Mouse (Mus musculus): ENCODE measurements at regions not wholly inside any gene's neighbourhood (a gene's known extent, or its start where the extent isn't known, plus 50 kb on each side); places are given as distances from the start of the nearest gene placed in this dataset.
"Not testable (repeated sequence)": the region's sequence is repeated elsewhere in the genome, so short reads cannot be mapped to it uniquely, and the experiment has no call there.

DNA sequence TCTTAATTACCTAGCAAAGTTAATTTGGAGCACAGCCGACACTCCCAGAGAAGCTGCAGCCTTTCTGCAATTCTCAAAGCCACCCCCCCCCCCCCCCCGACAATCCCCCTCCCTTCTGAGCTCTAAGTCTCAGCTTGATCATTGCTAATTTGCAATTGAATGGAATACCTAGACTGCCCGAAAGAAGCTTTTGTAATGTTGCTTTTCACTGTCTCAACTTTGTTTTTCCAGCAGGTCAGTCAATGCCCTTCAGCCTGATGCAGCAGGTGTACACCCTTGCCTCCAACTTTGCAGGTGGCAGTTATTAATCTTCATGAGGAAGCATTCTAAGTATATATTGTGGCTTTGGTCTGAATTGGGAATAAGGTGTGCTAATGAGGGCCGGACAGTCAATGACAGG is 1006.6 kb upstream of the Gm8797 start:
- DNase-seq (ENCODE audit: low spot score in 2 of 2) = no peak

DNA sequence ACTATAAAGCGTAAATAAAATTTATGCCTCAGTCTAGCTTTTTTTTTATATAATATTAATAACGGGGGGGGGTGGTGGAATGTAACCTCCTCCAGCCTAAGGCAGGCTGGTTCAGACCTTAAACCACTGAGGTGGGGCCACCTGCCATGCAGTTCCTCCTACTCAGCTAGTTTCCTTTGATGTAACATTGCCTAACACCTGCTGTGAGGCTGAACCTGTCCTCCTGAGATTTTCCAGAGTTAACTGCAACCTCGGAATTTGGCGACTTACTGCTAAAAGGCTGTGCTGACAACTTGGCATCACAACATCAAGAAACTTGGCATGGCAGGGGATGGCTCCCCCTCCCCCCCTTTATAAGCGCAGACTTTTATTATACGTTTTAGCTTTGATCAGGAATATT is 1006.0 kb upstream of the Gm8797 start:
- DNase-seq (ENCODE audit: low spot score in 2 of 2) = no peak

DNA sequence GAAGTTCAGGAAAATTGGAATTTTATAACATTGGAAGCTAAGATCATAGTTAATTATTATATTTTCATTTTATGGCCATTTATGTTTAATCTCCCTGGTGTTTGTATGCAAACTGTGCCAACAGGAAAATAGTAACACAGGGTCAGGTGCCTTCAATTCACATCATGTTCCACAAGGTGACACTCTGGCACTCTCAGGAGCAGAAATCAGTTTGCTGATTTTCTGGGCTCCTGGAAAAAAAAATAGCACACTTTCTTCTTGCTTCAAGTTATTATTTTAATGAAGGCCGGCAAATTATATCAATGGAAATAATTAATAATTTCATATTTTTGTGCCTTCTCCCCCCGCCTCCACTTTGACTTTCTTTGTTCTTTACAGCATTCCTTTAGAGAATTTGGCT is 994.5 kb upstream of the Gm8797 start:
- no peak for DNase-seq (ENCODE audit: low spot score in 2 of 2)

DNA sequence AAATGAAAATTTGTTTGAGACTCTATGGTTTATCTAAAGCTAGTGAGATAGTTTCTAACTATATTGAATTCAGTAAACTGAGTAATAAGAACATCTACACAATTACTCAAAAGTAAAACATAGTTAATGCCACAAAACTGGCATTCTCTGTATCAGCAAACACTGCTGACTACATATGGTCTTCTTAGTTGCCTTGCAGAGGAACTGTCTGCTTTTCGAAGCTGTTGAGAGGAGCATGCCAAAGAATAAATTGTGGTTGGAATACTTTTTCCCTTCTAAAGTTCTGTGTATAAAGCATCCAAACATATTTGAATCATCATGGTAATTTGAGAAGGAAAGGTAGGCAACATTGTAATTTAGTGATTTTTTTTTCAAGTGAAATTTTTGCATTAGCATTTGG is 993.5 kb upstream of the Gm8797 start:
- no peak for DNase-seq (ENCODE audit: low spot score in 2 of 2)

DNA sequence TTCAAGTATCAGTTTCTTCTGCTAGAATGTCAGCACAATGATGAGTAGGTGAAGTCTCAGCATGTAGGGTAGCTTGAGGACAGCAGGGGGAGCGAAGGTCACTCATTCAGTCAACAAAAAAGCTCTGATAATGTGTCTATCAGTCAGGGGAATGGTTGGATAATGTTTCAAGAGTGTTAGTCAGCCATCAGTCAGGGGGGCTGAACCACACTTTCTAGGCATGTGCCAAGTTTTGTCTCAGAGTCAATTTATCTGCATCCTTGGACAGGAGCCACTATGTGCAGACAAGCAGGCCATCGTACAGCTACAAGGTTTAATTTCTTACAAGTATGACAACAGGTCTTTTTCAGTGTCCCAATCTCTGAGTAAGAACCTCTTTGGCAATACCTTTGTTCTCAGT is 987.5 kb upstream of the Gm8797 start:
- DNase-seq (ENCODE audit: low spot score in 2 of 2) = no peak

DNA sequence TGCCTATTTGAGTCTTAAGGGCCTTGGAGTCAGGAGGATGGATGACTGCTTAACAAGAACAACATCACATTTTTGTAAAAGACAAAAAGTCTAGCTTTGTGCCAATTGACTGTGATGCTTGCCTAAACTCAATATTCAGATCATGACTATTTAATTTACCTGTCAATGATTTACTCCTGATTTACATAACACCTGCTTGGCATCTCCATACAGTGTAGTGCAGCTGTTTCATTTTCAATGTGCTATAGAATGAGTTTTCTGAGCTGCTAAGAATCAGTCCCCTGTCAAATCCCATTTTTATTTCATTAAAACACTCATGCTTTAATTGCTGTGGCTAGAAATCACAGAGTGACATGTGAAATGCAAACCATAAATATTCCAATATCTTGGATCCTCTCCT is 974.0 kb upstream of the Gm8797 start:
- DNase-seq (ENCODE audit: low spot score in 2 of 2) = no peak

DNA sequence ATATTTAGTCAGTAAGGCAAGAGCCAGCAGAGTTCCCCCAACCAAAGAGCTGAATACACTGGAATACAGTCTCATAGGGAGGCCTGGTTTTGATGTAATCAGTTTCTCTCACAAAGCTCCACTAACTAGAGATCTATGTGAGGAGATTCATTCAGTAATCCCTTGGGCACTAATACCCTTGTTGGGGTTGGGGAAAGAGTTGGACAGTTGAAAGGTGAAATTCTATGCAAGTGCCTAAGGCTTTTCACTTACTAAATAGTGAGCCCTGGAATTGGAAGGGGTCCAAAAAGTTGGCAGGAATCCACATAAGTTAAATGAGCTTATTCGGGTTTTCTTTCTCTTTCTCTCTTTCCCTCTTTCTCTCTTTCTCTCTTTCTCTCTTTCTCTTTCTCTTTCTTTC is 965.4 kb upstream of the Gm8797 start:
- DNase-seq (ENCODE audit: low spot score in 2 of 2) = no peak

DNA sequence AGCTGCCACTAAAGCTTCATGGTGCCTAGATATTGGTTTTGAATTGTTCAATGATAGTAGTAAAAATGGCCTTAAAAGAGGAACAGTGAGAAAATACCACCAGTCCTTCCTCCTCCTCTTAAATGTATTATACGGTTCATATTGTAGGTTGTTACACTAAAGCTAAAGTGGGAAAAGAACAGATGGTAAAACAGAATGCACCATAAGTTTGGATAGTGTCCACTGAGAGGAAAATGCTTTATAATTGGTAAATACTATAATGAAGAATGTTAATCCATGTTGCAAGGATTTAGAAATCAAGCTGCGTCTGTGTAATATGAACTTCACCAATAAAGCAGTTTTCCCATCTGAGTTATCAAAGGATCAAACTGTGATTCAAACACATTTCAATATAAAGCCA is 957.5 kb upstream of the Gm8797 start:
- DNase-seq (ENCODE audit: low spot score in 2 of 2) = no peak

DNA sequence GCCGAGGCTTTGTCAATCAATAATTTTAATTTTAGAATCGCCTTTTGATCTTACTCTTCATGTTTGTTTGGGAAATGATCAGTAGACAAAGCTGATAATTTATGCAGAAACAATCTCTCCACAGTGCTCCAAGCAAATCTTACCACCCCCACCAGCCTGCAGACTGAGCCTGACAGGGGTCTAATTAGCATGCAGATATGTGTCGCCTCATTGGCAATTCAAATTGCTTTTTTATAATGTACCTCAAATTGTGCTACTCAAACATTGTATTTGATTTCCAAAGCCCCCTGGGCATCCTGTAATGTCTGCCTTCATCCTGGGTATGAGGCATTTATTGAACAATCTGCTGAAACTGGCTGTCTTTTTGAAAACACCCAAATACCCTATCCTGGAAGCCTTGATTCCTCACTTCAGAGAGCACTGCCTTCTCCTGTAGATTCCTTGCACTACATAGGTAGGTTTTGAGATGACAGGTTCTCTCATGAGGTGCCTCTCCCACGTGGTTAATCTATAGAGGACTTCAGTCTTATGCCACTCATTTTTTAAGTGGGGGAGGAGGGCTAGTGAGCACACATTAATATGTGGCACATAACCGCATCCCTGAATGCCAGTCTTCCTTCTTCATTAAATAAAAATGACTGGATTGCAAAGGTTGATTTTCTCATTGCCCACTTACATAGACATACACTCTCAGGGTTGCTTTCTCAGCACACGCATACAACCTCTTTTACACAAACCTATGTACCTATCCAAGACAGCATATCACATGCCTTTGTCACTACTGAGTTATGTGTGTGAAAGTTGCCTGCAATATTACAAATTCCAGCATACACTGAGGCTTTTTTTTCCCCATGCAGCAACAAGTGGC is 954.3 kb upstream of the Gm8797 start:
- DNase-seq (ENCODE audit: low spot score in 2 of 2) = no peak

DNA sequence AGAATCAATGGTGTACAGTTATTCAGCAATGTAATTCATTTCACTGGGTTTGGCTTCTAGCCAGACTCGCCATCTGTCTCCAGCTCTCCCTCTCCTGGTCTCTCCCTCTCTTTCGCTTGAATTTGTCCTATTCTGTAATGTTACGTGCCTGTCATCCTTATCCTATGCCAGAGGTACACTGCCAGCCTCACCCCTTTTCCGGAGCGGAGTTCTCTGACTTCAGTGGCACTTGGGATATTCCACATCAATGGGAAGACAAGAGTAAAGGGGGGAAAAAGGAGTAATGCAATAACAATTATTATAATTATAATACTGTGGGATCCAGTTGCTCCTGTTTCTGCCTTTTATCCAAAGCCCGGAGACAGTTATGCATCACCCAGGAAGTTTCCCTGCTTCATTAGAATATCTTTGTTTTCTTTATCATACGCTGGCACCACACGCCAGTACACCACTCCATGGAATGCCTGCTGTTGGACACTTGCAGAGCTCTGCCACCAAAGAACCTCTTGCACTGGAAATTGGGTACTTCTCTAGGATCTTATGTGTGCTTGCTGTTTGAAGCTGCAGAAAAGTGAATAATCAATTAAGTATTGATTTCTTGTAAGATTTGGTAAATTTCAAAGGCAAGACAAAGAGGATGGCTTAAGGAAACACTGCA is 953.6 kb upstream of the Gm8797 start:
- DNase-seq (ENCODE audit: low spot score in 2 of 2) = peak; percentile 39 to 58

DNA sequence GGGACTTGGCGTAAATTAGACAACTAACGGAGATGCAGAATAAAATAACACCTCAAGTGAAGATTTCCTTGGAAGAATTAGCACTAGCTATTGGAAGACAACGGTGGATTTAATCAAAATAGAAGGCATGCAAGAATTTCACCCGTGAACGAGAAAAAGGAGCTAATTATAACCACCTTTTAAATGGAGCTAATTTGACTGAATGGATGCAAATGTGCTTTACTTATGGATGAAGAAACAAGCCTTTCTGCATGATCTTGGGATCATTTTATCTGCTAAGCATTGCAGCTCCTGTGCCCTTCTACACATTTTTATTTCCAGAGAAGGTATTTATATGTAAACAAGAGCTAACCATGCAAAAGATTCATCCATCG is 953.1 kb upstream of the Gm8797 start:
- no peak for DNase-seq (ENCODE audit: low spot score in 2 of 2)

DNA sequence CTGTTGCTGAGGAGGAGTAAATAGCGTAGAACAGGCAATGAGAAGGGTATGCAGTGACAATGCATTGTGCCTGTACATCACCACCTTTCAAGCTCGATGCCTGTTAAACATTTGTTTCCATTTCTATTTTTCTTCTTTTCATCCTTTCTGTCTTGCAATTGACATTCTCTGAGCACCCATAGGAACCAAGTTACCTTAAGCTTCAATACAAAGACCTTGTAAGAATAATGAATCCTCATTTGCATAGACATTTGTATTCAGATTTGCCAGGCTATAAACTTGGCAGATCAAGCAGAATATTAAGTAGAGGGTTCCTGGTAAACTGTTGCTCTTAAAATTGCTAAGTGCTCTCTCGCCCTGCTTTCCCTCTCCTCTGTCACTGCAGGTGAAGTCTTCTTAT is 952.2 kb upstream of the Gm8797 start:
- DNase-seq (ENCODE audit: low spot score in 2 of 2) = no peak

DNA sequence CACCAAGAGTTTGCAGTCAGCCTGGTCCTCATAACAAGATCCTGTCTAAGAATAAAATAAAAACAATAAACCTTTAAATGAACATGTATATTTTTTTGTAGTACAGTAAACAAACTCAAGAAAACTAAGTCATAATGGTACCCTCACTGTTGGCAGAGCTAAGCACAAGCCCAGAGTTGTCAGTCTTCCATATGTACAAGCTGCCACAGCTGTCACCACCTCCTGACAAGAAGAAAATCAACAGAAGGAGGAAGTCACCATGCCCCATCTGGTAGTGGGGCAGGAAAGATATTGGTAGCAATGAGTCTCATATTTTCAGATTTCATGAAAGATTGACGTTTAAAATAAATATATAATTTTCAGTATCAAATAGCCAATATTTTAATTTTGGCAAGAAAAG is 916.1 kb upstream of the Gm8797 start:
- no peak for DNase-seq (ENCODE audit: low spot score in 2 of 2)

DNA sequence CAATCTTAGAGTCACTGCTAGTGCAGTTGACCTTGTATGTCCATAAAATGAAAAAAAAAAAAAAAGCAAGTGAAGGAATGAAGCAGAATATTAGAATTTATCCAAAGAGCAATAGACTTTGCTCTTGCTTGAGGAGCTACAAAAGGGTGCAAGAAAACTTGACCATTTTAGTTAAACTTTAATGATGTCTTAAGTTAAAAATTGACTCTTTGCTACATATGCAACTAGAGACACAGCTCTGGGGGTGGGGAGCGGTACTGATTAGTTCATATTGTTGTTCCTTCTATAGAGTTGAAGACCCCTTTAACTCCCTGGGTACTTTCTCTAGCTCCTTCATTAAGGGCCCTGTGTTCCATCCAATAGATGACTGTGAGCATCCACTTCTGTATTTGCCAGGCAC is 915.0 kb upstream of the Gm8797 start:
- no peak for DNase-seq (ENCODE audit: low spot score in 2 of 2)

DNA sequence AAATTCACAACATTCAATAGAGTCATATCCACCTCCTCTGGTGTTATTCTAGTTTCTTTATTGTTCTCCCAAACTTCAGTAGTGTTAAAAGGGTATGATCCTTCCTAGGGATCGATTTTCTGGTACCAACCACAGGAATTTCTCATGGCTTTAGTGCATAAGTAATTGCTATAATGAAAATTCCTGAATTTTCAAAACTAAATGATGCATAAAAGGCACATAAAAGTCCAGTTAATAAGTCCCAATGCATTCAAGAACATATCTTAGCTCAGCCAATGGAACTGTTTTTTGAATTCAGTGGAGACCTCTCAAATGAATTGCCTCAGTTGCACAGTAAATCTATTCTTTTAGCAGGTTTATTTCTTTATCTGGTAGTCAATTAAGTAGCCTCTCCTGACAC is 913.7 kb upstream of the Gm8797 start:
- DNase-seq (ENCODE audit: low spot score in 2 of 2) = no peak

DNA sequence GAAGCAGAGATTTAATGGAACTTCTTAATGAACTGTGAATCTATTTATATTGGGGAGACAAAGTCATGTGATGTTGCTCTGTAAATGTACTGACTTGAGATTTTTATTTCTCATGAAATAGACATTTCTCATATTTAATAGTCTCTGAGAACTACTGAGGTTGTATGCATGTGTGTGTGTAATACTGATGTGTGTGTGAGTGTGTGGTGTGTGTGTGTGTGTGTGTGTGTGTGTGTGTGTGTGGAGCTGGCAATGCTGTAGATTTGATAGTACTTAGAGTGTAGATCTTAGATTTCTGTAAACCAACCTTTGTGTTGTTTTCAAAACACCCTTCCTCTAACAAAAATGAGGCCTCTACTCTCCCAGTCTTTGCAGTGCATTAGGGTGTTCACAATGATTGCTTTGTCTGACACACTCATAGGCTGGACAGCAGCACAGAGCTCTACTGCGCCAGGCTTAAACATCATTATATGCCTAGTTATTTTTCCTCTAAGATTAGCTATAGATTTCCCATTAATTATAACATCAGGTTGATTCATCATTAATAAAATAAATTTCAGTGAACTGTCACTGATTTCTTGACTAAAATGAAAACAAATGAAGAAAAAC is 895.5 kb upstream of the Gm8797 start:
- DNase-seq (ENCODE audit: low spot score in 2 of 2) = no peak

DNA sequence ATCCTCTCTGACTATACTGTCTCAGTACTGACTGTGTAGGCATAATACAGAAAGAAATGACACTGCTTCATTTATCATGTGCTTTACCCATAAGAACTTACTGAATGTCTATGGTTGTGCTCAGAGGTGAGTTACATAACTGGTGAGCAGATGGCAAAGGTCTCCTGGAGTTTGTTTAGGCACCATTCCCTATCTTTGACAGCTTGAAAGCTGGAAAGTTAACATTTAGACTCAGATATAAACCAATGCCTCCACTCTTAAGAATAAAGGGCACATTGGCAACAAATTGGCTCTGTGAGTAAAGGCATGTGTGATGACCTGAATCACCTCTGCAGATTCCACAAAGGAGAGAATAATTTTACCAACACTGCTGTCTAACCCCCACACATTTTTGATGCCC is 894.0 kb upstream of the Gm8797 start:
- no peak for DNase-seq (ENCODE audit: low spot score in 2 of 2)

DNA sequence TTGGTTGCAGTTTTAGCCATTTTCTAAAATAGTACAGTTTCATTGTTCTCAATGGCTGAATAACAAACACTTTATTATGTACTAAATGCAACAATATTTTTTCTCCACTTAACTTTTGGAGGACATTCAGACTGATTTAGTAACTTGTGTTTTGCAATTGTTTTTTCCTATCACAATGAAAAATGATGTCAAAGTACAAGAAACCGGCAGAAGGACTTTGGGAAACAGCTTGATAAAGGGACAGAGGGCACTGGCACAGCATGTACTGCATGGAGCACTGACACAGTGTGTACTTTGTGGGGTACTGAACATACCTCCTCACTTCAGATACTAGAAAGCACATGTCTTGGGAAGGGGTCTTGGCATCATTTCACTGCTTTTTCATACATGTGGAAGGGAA is 884.4 kb upstream of the Gm8797 start:
- DNase-seq (ENCODE audit: low spot score in 2 of 2) = no peak

DNA sequence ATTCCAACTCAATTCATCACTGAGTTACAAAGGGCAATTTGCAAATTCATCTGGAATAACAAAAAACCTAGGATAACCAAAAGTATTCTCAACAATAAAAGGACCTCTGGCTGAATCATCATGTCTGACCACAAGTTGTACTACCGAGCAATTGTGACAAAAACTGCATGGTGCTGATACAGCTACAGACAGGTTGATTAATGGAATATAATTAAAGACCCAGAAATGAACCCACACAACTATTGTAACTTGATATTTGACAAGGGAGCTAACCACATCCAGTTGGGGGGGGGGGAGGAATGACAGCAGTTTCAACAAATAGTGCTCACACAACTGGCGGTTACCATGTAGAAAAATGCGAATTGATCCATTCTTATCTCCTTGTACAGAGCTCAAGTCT is 864.7 kb upstream of the Gm8797 start:
- no peak for DNase-seq (ENCODE audit: low spot score in 2 of 2)

DNA sequence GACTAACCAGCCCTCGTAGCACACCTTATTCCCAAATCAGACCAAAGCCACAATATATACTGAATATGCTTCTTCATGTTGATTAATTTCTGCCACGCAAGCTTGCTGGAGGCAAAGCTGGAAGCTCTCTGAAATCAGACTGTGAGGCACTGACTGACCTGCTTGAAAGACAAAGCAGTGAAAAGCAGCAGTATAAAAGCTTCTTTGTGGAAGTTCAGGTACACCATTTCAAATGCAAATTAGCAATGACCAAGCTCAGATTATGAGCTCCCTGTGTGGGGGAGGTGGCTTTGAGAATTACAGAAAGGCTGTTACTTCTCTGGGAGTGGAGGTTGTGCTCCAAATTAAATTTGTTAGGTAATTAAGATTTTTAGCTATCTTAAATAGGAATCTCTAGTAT is 857.5 kb upstream of the Gm8797 start:
- no peak for DNase-seq (ENCODE audit: low spot score in 2 of 2)

DNA sequence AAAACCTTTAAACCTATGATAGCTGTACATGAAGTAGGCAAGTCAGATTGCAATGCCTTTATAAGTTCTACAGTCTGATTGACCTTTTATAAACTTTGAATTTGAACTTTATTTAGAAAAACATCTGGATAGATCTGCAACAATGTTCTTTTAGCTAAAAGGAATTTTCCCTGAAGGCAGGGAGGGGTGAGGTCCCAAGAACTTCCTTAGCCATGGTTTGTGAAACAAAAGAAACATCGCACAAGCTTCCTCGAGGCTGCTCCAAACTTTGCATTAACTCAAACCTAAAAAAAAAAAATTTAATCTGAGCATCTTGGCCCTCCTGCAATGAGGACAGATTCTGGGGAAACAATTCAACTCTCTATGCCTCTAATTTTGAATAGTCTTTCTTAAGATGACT is 854.8 kb upstream of the Gm8797 start:
- no peak for DNase-seq (ENCODE audit: low spot score in 2 of 2)

DNA sequence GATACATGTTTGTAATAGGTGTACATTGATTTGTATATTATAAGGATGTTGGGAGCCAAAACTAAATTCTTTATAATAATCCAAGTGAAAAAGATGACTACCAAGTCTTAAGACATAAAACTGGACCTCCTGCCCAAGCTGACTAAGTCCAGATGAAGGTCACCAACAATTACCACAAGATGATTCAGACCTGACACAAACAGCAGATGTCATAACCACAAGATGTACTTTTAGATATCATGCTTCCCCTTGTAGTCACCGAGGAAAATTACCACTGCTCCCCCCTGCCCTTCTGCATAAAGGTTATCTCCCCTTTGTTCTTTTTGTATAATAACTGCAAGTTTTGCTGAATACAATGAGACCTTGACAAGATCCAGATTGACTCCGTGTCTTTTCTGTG is 843.0 kb upstream of the Gm8797 start:
- not testable (repeated sequence) for DNase-seq (ENCODE audit: low spot score in 2 of 2)

DNA sequence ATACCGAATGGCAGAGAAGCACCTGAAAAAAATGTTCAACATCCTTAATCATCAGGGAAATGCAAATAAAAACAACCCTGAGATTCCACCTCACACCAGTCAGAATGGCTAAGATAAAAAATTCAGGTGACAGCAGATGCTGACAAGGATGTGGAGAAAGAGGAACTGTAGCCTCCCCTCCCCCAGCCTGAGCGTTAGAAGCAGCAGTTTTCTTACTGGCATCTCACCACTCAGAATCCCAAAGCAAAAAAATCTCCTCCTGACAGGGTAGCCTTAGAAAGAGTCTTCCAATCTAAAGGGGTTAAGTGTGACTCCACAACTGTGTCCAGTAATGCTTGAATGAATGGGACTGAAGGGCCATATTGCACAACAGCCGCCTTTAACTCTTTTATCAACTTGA is 819.9 kb upstream of the Gm8797 start:
- not testable (repeated sequence) for DNase-seq (ENCODE audit: low spot score in 2 of 2)
